Mouse (Mus musculus): ENCODE results near the gene A730009L09Rik.

DNA sequence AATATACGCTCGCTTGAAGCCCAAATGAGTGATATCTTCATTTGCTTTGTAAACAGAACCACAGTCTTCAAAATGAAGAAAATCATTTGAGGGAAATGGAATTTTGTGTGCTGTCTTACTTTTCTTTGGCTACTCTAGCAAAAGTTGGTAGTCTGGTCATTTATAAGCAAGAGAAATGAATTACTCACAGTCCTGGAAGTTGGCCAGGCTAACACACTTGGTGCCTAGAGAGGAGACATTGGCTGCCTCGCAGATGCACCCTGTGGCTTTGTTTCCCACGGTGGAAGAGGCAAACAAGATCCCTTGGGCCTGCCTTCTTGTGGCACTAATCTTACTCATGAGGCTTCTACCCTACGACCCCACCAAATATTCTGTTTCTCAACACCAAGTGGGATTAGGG, 8.1 kb downstream of the A730009L09Rik start:
- TF ChIP-seq CTCF (IDR thresholded peaks at IDR 0.05; ENCODE audit: low read depth) (no peak), EP300 (IDR thresholded peaks at IDR 0.05; ENCODE audit: low read depth) (no peak)
